Mouse (Mus musculus) liver, adult 2 months (tissue): Measurements from ENCODE around the gene Plxnb2.

Experiments
- CTCF ChIP-seq: fragments of 200-500 bp; IDR thresholded peaks from 2 replicates; pipeline ENCODE4 v1.5.1; 2011; ENCODE audit warnings: low read depth, low read length, control low read depth
- POLR2A ChIP-seq: fragments of 200-500 bp; IDR thresholded peaks from 2 replicates; pipeline ENCODE4 v1.6.1; 2011; ENCODE audit warnings: low read length, control low read depth; ENCODE audit not compliant: insufficient read depth; ENCODE audit errors: extremely low read depth

- TF ChIP-seq POLR2A: no peak
- no peak for TF ChIP-seq CTCF
These were observed 31.1 kb downstream of the Plxnb2 start, which contains the start of gene Mapk11 for GRCm38 (mm10) chr15:89149271-89150040.
